Mouse (Mus musculus) Patski (cell line): ENCODE results near the gene Olfr1436. TPM values are rescaled to one million over a fixed set of nuclear protein-coding genes. Genes with fewer than 3 reads are reported as not detected.
"Not testable (repeated sequence)": the region's sequence is repeated elsewhere in the genome, so short reads cannot be mapped to it uniquely, and the experiment has no call there.

Source experiments
- ATAC-seq: fragments of 100-300 bp; one replicate; pipeline ENCODE4 v1.8.0; 2021
- CTCF ChIA-PET: fragments of 350-600 bp; sonication (Branson Sonifier 250); formaldehyde crosslinking; loops from one replicate; lab custom pipeline; 2022; ENCODE audit warnings: inconsistent platforms; lab: Charles Lee
- POLR2A ChIA-PET: fragments of 350-600 bp; sonication (Branson Sonifier 250); formaldehyde crosslinking; loops from one replicate; lab custom pipeline; 2022; ENCODE audit warnings: antibody characterized with exemption, inconsistent platforms; lab: Charles Lee
- DNase-seq: peaks from one replicate; pipeline ENCODE4 v3.0.0-alpha.2; 2011; ENCODE audit warnings: low read depth, low spot score
- H3K27me3 ChIP-seq: fragments of 371-371 bp; one replicate; pipeline ENCODE4 v1.5.1; 2021
- CTCF ChIP-seq: fragments of 100-300 bp; IDR thresholded peaks from one replicate; pipeline ENCODE4 v1.5.1; 2021
- in situ Hi-C: fragments of 300-500 bp; cut with MboI; formaldehyde crosslinking; loops from 3 replicates; pipeline ENCODE4 v1.11.1; 2018; ENCODE audit warnings: low pct_unique_long_range_greater_than_20kb, mixed read lengths
- polyA plus RNA-seq: library from polyadenylated mRNA; unstranded; gene quantifications from one replicate; pipeline ENCODE4 v1.2.3, GENCODE M21; 2021

Olfr1436 gene
- polyA plus RNA-seq, result not detected

GRCm38 (mm10) chr19:12299030-12299429 lies at the start of gene Olfr1436:
Gene Olfr1436, minus strand, starts transcription at chr19:12299130.
- CTCF ChIA-PET, result interaction anchor here (0.9 kb wide), 1 partner anchor 20 kb away, joined by 3 read pairs; no protein-coding TSS in a partner anchor
- H3K27me3 ChIP-seq, DNase-seq, POLR2A ChIA-PET, in situ Hi-C loops, ATAC-seq: not testable (repeated sequence)

GRCm38 (mm10) chr19:12335810-12336209 lies 36.9 kb upstream of the Olfr1436 start, which contains the start of gene Olfr1438-ps1:
Gene Olfr1438-ps1, minus strand, starts transcription at chr19:12335910.
- ATAC-seq (no peak), DNase-seq (no peak)
- in situ Hi-C loops, result no loop called here
- H3K27me3 ChIP-seq, result no peaks in the 10 kb centered on the region
- ChIA-PET CTCF (no interaction called here), POLR2A (no interaction called here)
- no peak for TF ChIP-seq CTCF

- peaks cover 6% of the 10 kb centered on the region for H3K27me3 ChIP-seq
- ATAC-seq, result no peak
- in situ Hi-C loops, result no loop called here
- POLR2A ChIA-PET, result no interaction called here
- TF ChIP-seq CTCF, result no peak
- CTCF ChIA-PET, result no interaction called here
- no peak for DNase-seq
Measured at GRCm38 (mm10) chr19:12325001-12325400, 26.1 kb upstream of the Olfr1436 start, which contains the start of gene Olfr1437. Gene Olfr1437, minus strand, starts transcription at chr19:12325101.

GRCm38 (mm10) chr19:12292979-12293378 lies 6.0 kb downstream of the Olfr1436 start:
- no peaks in the 10 kb centered on the region for H3K27me3 ChIP-seq
- TF ChIP-seq CTCF, result no peak
- CTCF ChIA-PET, result no interaction called here
- POLR2A ChIA-PET, result no interaction called here
- DNase-seq, result no peak
- in situ Hi-C loops, result no loop called here
- no peak for ATAC-seq

- CTCF ChIA-PET, result no interaction called here
- no peak for TF ChIP-seq CTCF
- in situ Hi-C loops, result no loop called here
- ATAC-seq (no peak), DNase-seq (no peak)
- POLR2A ChIA-PET, result no interaction called here
- peaks cover 17% of the 10 kb centered on the region for H3K27me3 ChIP-seq
Measured at GRCm38 (mm10) chr19:12279554-12279953, 19.4 kb downstream of the Olfr1436 start, which contains the start of gene Olfr1434. Gene Olfr1434, plus strand, starts transcription at chr19:12279854.

GRCm38 (mm10) chr19:12260732-12261131 lies 38.2 kb downstream of the Olfr1436 start, which contains the start of gene Olfr235:
Gene Olfr235, plus strand, starts transcription at chr19:12261032.
- CTCF ChIA-PET, result no interaction called here
- ATAC-seq (no peak), DNase-seq (no peak)
- POLR2A ChIA-PET, result no interaction called here
- TF ChIP-seq CTCF, result no peak
- H3K27me3 ChIP-seq, result peaks cover 17% of the 10 kb centered on the region
- in situ Hi-C loops, result no loop called here

Other genes with a start within 250 kb of the Olfr1436 start
- gene Olfr1424, start 236.4 kb downstream of the Olfr1436 start, polyA plus RNA-seq, result not detected
- not detected for gene Olfr1425, start 221.4 kb downstream of the Olfr1436 start, polyA plus RNA-seq
- gene Olfr1426, start 207.1 kb downstream of the Olfr1436 start, polyA plus RNA-seq, result not detected
- not detected for gene Olfr1427, start 195.8 kb downstream of the Olfr1436 start, polyA plus RNA-seq
- not detected for gene Olfr1428, start 183.2 kb downstream of the Olfr1436 start, polyA plus RNA-seq
- not detected for gene Olfr76, start 175.9 kb downstream of the Olfr1436 start, polyA plus RNA-seq
- gene Olfr1555-ps1, start 129.0 kb downstream of the Olfr1436 start, polyA plus RNA-seq, result not detected
- not detected for gene Olfr1431, start 98.5 kb downstream of the Olfr1436 start, polyA plus RNA-seq
- gene Olfr1432, start 66.5 kb downstream of the Olfr1436 start, polyA plus RNA-seq, result not detected
- not detected for gene Olfr262, start 57.5 kb downstream of the Olfr1436 start, polyA plus RNA-seq
- gene Olfr235, start 38.1 kb downstream of the Olfr1436 start, polyA plus RNA-seq, result not detected
- gene Olfr1434, start 19.3 kb downstream of the Olfr1436 start, polyA plus RNA-seq, result not detected
- gene Olfr1437, start 26.0 kb upstream of the Olfr1436 start, polyA plus RNA-seq, result not detected
- gene Olfr1438-ps1, start 36.8 kb upstream of the Olfr1436 start, polyA plus RNA-seq, result not detected
- gene Olfr1440, start 88.1 kb upstream of the Olfr1436 start, polyA plus RNA-seq, result not detected
- gene Olfr1441, start 118.3 kb upstream of the Olfr1436 start, polyA plus RNA-seq, result not detected
- not detected for gene Pfpl, start 128.8 kb upstream of the Olfr1436 start, polyA plus RNA-seq
- gene Mpeg1, start 161.6 kb upstream of the Olfr1436 start, polyA plus RNA-seq, result 0.19 TPM
- 36.4 TPM for gene Dtx4, start 202.3 kb upstream of the Olfr1436 start, polyA plus RNA-seq
- gene Fam111a, start 246.6 kb upstream of the Olfr1436 start, polyA plus RNA-seq, result 0.01 TPM